Mouse (Mus musculus) liver, postnatal 0 days (tissue): ENCODE results near the gene Fahd1. TPM values are rescaled to one million over a fixed set of nuclear protein-coding genes. Genes with fewer than 3 reads are reported as not detected.

Experiments
- ATAC-seq: fragments of 200-750 bp; cut with Nextera tagmentation; 2 replicates; pipeline ENCODE4 v1.8.0; 2017; ENCODE audit warnings: mild to moderate bottlenecking, moderate library complexity
- DNase-seq: peaks from one replicate; pipeline ENCODE4 v3.0.0-alpha.2; 2016
- H3K27ac ChIP-seq: fragments of 300-500 bp; sonication (generic); 2 replicates; pipeline ENCODE4 v1.5.1; 2014; ENCODE audit warnings: antibody characterized with exemption, moderate library complexity, mild to moderate bottlenecking, low read depth
- H3K27me3 ChIP-seq: fragments of 300-500 bp; sonication (generic); 2 replicates; pipeline ENCODE4 v1.6.1; 2014; ENCODE audit warnings: low read length, control low read depth, mixed read lengths; ENCODE audit not compliant: insufficient read depth
- H3K36me3 ChIP-seq: fragments of 300-500 bp; sonication (generic); replicated peaks from 2 replicates; pipeline ENCODE4 v1.6.1; 2014; ENCODE audit warnings: mild to moderate bottlenecking, control low read depth, low read length, moderate library complexity, mixed read lengths; ENCODE audit not compliant: insufficient read depth
- H3K4me1 ChIP-seq: fragments of 300-500 bp; sonication (generic); 2 replicates; pipeline ENCODE4 v1.6.1; 2014; ENCODE audit warnings: antibody characterized with exemption, mild to moderate bottlenecking, control low read depth; ENCODE audit not compliant: insufficient read depth
- H3K4me2 ChIP-seq: fragments of 300-500 bp; sonication (generic); 2 replicates; pipeline ENCODE4 v1.6.1; 2014; ENCODE audit warnings: low read depth, mild to moderate bottlenecking, low read length, moderate library complexity, mixed read lengths
- H3K4me3 ChIP-seq: fragments of 300-500 bp; sonication (generic); 2 replicates; pipeline ENCODE4 v1.5.1; 2014; ENCODE audit warnings: low read depth, low read length
- H3K9ac ChIP-seq: fragments of 300-500 bp; sonication (generic); replicated peaks from 2 replicates; pipeline ENCODE4 v1.6.1; 2014; ENCODE audit warnings: mild to moderate bottlenecking, moderate library complexity
- H3K9me3 ChIP-seq: fragments of 300-500 bp; sonication (generic); 2 replicates; pipeline ENCODE4 v1.6.1; 2016; ENCODE audit warnings: mild to moderate bottlenecking, control low read depth, low read length, mixed read lengths
- CTCF ChIP-seq: sonication (generic); IDR thresholded peaks from 2 replicates; pipeline ENCODE4 v1.5.1; 2016; ENCODE audit warnings: antibody characterized with exemption, low read depth
- EP300 ChIP-seq: IDR thresholded peaks from 2 replicates; pipeline ENCODE4 v1.6.1; 2016; ENCODE audit warnings: antibody characterized with exemption, low read depth, mild to moderate bottlenecking
- WGBS: fragments of 180-500 bp; shearing (Covaris S2); extraction: QIAGEN DNeasy Blood & Tissue Kit; methylation state at CpG from one replicate; pipeline ENCODE4 v1.1.7; 2014; ENCODE audit not compliant: insufficient replicate concordance; 5-methylcytosine and 5-hydroxymethylcytosine counted together
- polyA plus RNA-seq: library from polyadenylated mRNA; unstranded; fragments of >200 nt; fragmentation: Nextera tagmentation; extraction: Ambion mirVana; gene quantifications from 2 replicates; pipeline ENCODE4 v1.2.1, GENCODE M21; 2015

The Fahd1 gene
- 84.9 and 90.0 TPM in 2 replicates for polyA plus RNA-seq

- H3K36me3 ChIP-seq = peaks cover 23% of the 10 kb centered on the region
- TF ChIP-seq CTCF = peak; percentile 37
- TF ChIP-seq EP300 = peak; percentile 79; the same call in 1 of the 2 replicates
- no peaks in the 10 kb centered on the region for H3K9me3 ChIP-seq
- peak within 1 kb of the TSS; percentile 84 for H3K4me2 ChIP-seq
- H3K4me3 ChIP-seq = peak within 1 kb of the TSS; percentile 95
- peaks cover 22% of the 10 kb centered on the region for H3K4me1 ChIP-seq
- peak within 1 kb of the TSS; percentile 95 for H3K9ac ChIP-seq
- under 1% methylated on average over 53 of the region's 58 CpGs for WGBS
- no peaks in the 10 kb centered on the region for H3K27me3 ChIP-seq
- ATAC-seq = peak; percentile 91
- peak; percentile 97 for DNase-seq
- peak within 1 kb of the TSS; percentile 97 for H3K27ac ChIP-seq
Observed at GRCm38 (mm10) chr17:24850065-24850772, at the start of gene Fahd1. Gene Fahd1 (minus strand): TSS chr17:24850364.

- Histone ChIP-seq H3K9ac (no peak overlapping the region), H3K4me1 (peaks cover 32% of the 10 kb centered on the region), H3K4me2 (no peak overlapping the region), H3K9me3 (no peaks in the 10 kb centered on the region), H3K27me3 (no peaks in the 10 kb centered on the region), H3K36me3 (peaks cover 61% of the 10 kb centered on the region), H3K4me3 (no peak overlapping the region), H3K27ac (no peak overlapping the region)
- DNase-seq (no peak), ATAC-seq (no peak)
- WGBS = 79% methylated on average over 5 of the region's 5 CpGs
- TF ChIP-seq EP300 (no peak), CTCF (no peak)
Observed at GRCm38 (mm10) chr17:24899153-24899552, 49.0 kb upstream of the Fahd1 start.

GRCm38 (mm10) chr17:24898041-24898854 is 48.1 kb upstream of the Fahd1 start:
- Histone ChIP-seq H3K9me3 (no peaks in the 10 kb centered on the region), H3K27me3 (no peaks in the 10 kb centered on the region), H3K4me2 (no peak overlapping the region), H3K27ac (no peak overlapping the region), H3K36me3 (peaks cover 59% of the 10 kb centered on the region), H3K9ac (no peak overlapping the region), H3K4me1 (peaks cover 32% of the 10 kb centered on the region), H3K4me3 (no peak overlapping the region)
- TF ChIP-seq CTCF (no peak), EP300 (no peak)
- ATAC-seq = no peak
- DNase-seq = no peak
- WGBS = 87% methylated on average over 4 of the region's 4 CpGs

GRCm38 (mm10) chr17:24897600-24897999 is 47.4 kb upstream of the Fahd1 start:
- Histone ChIP-seq H3K9ac (no peak overlapping the region), H3K36me3 (peaks cover 60% of the 10 kb centered on the region), H3K27ac (no peak overlapping the region), H3K4me3 (peak overlapping the region; percentile 86; the same call in 1 of the 2 replicates), H3K4me1 (peaks cover 32% of the 10 kb centered on the region), H3K9me3 (no peaks in the 10 kb centered on the region), H3K27me3 (no peaks in the 10 kb centered on the region), H3K4me2 (peak overlapping the region; percentile 87)
- DNase-seq = no peak
- ATAC-seq = no peak
- no peak for TF ChIP-seq CTCF
- TF ChIP-seq EP300 = no peak
- 88% methylated on average over 4 of the region's 4 CpGs for WGBS

GRCm38 (mm10) chr17:24896993-24897269 is 46.8 kb upstream of the Fahd1 start:
- Histone ChIP-seq H3K27me3 (no peaks in the 10 kb centered on the region), H3K9me3 (no peaks in the 10 kb centered on the region), H3K27ac (peak overlapping the region; percentile 58), H3K4me1 (peaks cover 27% of the 10 kb centered on the region), H3K4me3 (peak overlapping the region; percentile 86), H3K9ac (peak overlapping the region; percentile 89), H3K36me3 (peaks cover 60% of the 10 kb centered on the region), H3K4me2 (peak overlapping the region; percentile 87)
- ATAC-seq = no peak
- no peak for DNase-seq
- 41% methylated on average over 11 of the region's 11 CpGs for WGBS
- TF ChIP-seq EP300 (no peak), CTCF (no peak)

GRCm38 (mm10) chr17:24896241-24896992 is 46.3 kb upstream of the Fahd1 start, which contains the start of gene Nme3:
Gene Nme3 (plus strand): TSS chr17:24896500.
- peaks cover 23% of the 10 kb centered on the region for H3K4me1 ChIP-seq
- 2% methylated on average over 50 of the region's 50 CpGs for WGBS
- peak; percentile 91 for DNase-seq
- H3K9ac ChIP-seq = peak within 1 kb of the TSS; percentile 89
- peak; percentile 72 for ATAC-seq
- no peaks in the 10 kb centered on the region for H3K9me3 ChIP-seq
- peak within 1 kb of the TSS; percentile 87 for H3K4me2 ChIP-seq
- peak; percentile 34 for TF ChIP-seq CTCF
- TF ChIP-seq EP300 = no peak
- peak within 1 kb of the TSS; percentile 86 for H3K4me3 ChIP-seq
- H3K27me3 ChIP-seq = no peaks in the 10 kb centered on the region
- peaks cover 60% of the 10 kb centered on the region for H3K36me3 ChIP-seq
- peak within 1 kb of the TSS; percentile 76 for H3K27ac ChIP-seq
